Mouse (Mus musculus) liver, embryonic 16.5 days (tissue): ENCODE data around the gene Aurka. TPM values are rescaled to one million over a fixed set of nuclear protein-coding genes. Genes with fewer than 3 reads are reported as not detected.

ENCODE experiments used
- ATAC-seq: fragments of 200-750 bp; cut with Nextera tagmentation; 2 replicates; pipeline ENCODE4 v1.8.0; 2017; ENCODE audit warnings: low read depth, mild to moderate bottlenecking, moderate number of reproducible peaks, moderate library complexity
- H3K27ac ChIP-seq: fragments of 300-500 bp; sonication (generic); 2 replicates; pipeline ENCODE4 v1.5.1; 2014; ENCODE audit warnings: mild to moderate bottlenecking, low read length
- H3K27me3 ChIP-seq: fragments of 300-500 bp; sonication (generic); 2 replicates; pipeline ENCODE4 v1.6.1; 2014; ENCODE audit warnings: low read depth, low read length, mixed read lengths; ENCODE audit not compliant: control insufficient read depth, insufficient read depth
- H3K36me3 ChIP-seq: fragments of 300-500 bp; sonication (generic); 2 replicates; pipeline ENCODE4 v1.6.1; 2014; ENCODE audit warnings: mild to moderate bottlenecking; ENCODE audit not compliant: control insufficient read depth, insufficient read depth
- H3K4me1 ChIP-seq: fragments of 300-500 bp; sonication (generic); 2 replicates; pipeline ENCODE4 v1.6.1; 2014; ENCODE audit warnings: low read depth, low read length, mixed read lengths; ENCODE audit not compliant: control insufficient read depth
- H3K4me2 ChIP-seq: fragments of 300-500 bp; sonication (generic); 2 replicates; pipeline ENCODE4 v1.6.1; 2014; ENCODE audit warnings: low read depth, low read length, mixed read lengths
- H3K4me3 ChIP-seq: fragments of 300-500 bp; sonication (generic); 2 replicates; pipeline ENCODE4 v1.5.1; 2014; ENCODE audit warnings: low read depth, mild to moderate bottlenecking, low read length
- H3K9ac ChIP-seq: fragments of 300-500 bp; sonication (generic); 2 replicates; pipeline ENCODE4 v1.6.1; 2014; ENCODE audit warnings: low read depth, low read length
- H3K9me3 ChIP-seq: fragments of 300-500 bp; sonication (generic); replicated peaks from 2 replicates; pipeline ENCODE4 v1.6.1; 2016; ENCODE audit warnings: low read length; ENCODE audit not compliant: control insufficient read depth
- WGBS: fragments of 180-500 bp; shearing (Covaris S2); extraction: QIAGEN DNeasy Blood & Tissue Kit; methylation state at CpG from one replicate; pipeline ENCODE4 v1.1.7; 2014; ENCODE audit not compliant: insufficient replicate concordance; 5-methylcytosine and 5-hydroxymethylcytosine counted together
- polyA plus RNA-seq: library from polyadenylated mRNA; unstranded; fragments of >200 nt; fragmentation: Nextera tagmentation; extraction: Ambion mirVana; gene quantifications from 2 replicates; pipeline ENCODE4 v1.2.1, GENCODE M21; 2015

The Aurka gene
- polyA plus RNA-seq, 1 experiment from 2014 or later: 118 TPM

DNA sequence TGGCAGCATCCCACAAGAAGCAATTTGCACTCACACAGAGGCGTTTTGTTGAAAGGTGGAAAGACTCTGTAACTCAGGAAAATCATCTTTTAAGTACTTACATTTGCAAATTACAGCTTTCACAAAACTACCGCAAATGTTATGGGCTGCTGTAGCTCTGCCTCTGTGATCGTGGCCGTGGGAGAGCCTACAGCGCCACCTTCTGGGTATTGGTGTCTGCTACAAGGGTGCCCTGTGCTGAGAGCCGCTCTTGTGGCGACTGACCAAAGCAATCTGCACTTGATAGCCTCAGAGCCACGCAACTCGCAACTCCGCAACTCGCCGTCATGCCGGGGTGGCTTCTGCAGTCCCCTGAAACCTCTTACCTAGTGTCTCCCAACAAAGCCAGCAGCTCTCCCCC is 41.2 kb downstream of the Aurka start:
- Histone ChIP-seq H3K36me3 (no peaks in the 10 kb centered on the region), H3K27ac (no peak overlapping the region), H3K4me1 (no peaks in the 10 kb centered on the region), H3K9ac (no peak overlapping the region), H3K4me3 (no peak overlapping the region), H3K27me3 (peaks cover 17% of the 10 kb centered on the region), H3K9me3 (no peaks in the 10 kb centered on the region), H3K4me2 (no peak overlapping the region)
- WGBS: 8% methylated on average over 13 of the region's 13 CpGs
- ATAC-seq: peak; percentile 66

DNA sequence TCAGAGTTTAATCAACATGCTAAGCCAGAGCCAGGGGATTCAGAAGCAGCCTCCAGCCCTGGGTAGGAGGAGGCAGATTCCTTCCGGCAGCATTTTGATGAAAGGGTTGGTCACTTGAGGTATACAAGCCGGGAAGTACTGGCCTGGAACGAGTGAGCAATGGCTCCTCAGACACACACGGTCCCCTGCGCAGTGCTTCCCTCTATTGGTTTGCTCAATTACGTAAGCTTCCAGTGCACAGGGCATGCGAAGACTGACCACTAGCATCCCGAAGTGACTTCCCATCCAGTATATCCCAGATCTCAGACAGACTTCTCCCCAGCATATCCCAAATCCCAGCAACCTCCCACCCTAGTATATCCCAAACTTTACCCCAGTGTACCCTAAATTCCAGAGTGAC is 42.1 kb downstream of the Aurka start:
- no peak overlapping the region for H3K9ac ChIP-seq
- peaks cover 17% of the 10 kb centered on the region for H3K27me3 ChIP-seq
- H3K4me1 ChIP-seq: no peaks in the 10 kb centered on the region
- no peak for ATAC-seq
- no peak overlapping the region for H3K4me2 ChIP-seq
- H3K27ac ChIP-seq: no peak overlapping the region
- no peaks in the 10 kb centered on the region for H3K9me3 ChIP-seq
- H3K4me3 ChIP-seq: no peak overlapping the region
- WGBS: 41% methylated on average over 8 of the region's 8 CpGs
- no peaks in the 10 kb centered on the region for H3K36me3 ChIP-seq

DNA sequence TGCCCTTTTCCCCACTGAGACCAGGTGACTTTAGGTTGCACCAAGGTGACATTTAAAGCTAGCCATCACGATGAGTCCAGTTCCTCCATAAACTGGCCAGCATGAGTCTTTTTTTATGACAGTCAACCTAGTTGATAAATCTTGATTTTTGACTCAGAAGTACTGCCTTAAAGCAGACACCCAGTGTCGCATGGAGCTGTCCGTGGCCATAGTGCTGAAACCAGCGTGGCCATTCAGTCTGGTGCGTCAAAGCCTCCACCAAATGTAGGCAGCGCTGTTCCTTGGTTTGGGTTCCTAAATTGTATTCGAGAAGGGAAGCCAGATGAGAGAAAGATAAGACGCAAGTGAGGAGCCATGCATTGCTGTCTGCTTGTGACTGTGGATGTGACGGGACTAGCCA is 49.5 kb downstream of the Aurka start:
- ATAC-seq: no peak
- no peaks in the 10 kb centered on the region for H3K4me1 ChIP-seq
- whole genome bisulfite sequencing: 15% methylated on average over 9 of the region's 9 CpGs

GRCm38 (mm10) chr2:172311731-172312130 is 58.6 kb downstream of the Aurka start:
- Histone ChIP-seq H3K4me3 (no peak overlapping the region), H3K9ac (no peak overlapping the region), H3K27me3 (no peaks in the 10 kb centered on the region), H3K4me2 (no peak overlapping the region), H3K9me3 (no peaks in the 10 kb centered on the region), H3K36me3 (no peaks in the 10 kb centered on the region), H3K4me1 (no peaks in the 10 kb centered on the region), H3K27ac (no peak overlapping the region)
- no peak for ATAC-seq
- 73% methylated on average over 9 of the region's 9 CpGs for WGBS

More for the DNA sequence above, 49.5 kb downstream of the Aurka start:
- Histone ChIP-seq H3K27me3 (no peaks in the 10 kb centered on the region), H3K9me3 (no peaks in the 10 kb centered on the region), H3K9ac (no peak overlapping the region), H3K27ac (no peak overlapping the region), H3K4me2 (no peak overlapping the region), H3K36me3 (no peaks in the 10 kb centered on the region), H3K4me3 (no peak overlapping the region)

GRCm38 (mm10) chr2:172306544-172306943 is 63.8 kb downstream of the Aurka start:
- Histone ChIP-seq H3K9me3 (no peaks in the 10 kb centered on the region), H3K9ac (no peak overlapping the region), H3K27ac (no peak overlapping the region), H3K4me2 (no peak overlapping the region), H3K27me3 (no peaks in the 10 kb centered on the region), H3K36me3 (no peaks in the 10 kb centered on the region), H3K4me3 (no peak overlapping the region), H3K4me1 (no peaks in the 10 kb centered on the region)
- no peak for ATAC-seq
- WGBS: 53% methylated on average over 4 of the region's 4 CpGs

Other genes starting within 250 kb of the Aurka start
- 0.04 and 0.06 TPM in 2 replicates for gene Mc3r, start 122.0 kb downstream of the Aurka start, polyA plus RNA-seq
- 136 and 144 TPM in 2 replicates for gene Fam210b, start 25.0 kb downstream of the Aurka start, polyA plus RNA-seq
- 18.8 and 19.6 TPM in 2 replicates for gene Cstf1, start 146 bp upstream of the Aurka start, polyA plus RNA-seq
- gene Cass4, start 23.3 kb upstream of the Aurka start, polyA plus RNA-seq: 0.56 and 0.77 TPM in 2 replicates
- gene Rtf2, start 70.0 kb upstream of the Aurka start, polyA plus RNA-seq: 41.3 and 42.1 TPM in 2 replicates
- 0.54 and 0.58 TPM in 2 replicates for gene Gcnt7, start 88.1 kb upstream of the Aurka start, polyA plus RNA-seq
- gene Fam209, start 102.0 kb upstream of the Aurka start, polyA plus RNA-seq: 0.13 and 0.18 TPM in 2 replicates
- gene Tfap2c, start 179.1 kb upstream of the Aurka start, polyA plus RNA-seq: not detected in 2 replicates